Mouse (Mus musculus) adrenal gland, adult 8-10 months (tissue): Measurements from ENCODE around the gene Mrps36. TPM values are rescaled to one million over a fixed set of nuclear protein-coding genes. Genes with fewer than 3 reads are reported as not detected.
"Not testable (repeated sequence)": the region's sequence is repeated elsewhere in the genome, so short reads cannot be mapped to it uniquely, and the experiment has no call there.

Source experiments
- DNase-seq: peaks from one replicate; pipeline ENCODE4 v3.0.0; 2022
- total RNA-seq, 4 experiments: library from RNA; stranded (reverse); gene quantifications; 2 replicates each; pipeline ENCODE4 v1.2.4; 2022

Gene Mrps36
- 100 to 1,000 TPM in 1 of 4 experiments, 10 to 100 TPM in 3; 62.7 to 106 (median 84.0) TPM for total RNA-seq

- peak; percentile 94 for DNase-seq
Measured at GRCm38 (mm10) chr13:100744036-100744744, at the start of gene Mrps36. Gene Mrps36, minus strand, starts transcription at chr13:100744659.

- DNase-seq = no peak
Measured at GRCm38 (mm10) chr13:100789083-100789482, 44.6 kb upstream of the Mrps36 start.

GRCm38 (mm10) chr13:100788057-100788456, 43.6 kb upstream of the Mrps36 start:
- DNase-seq = not testable (repeated sequence)

- no peak for DNase-seq
Measured at GRCm38 (mm10) chr13:100787316-100788010, 43.0 kb upstream of the Mrps36 start.

- peak; percentile 88 for DNase-seq
Measured at GRCm38 (mm10) chr13:100786414-100786867, 42.0 kb upstream of the Mrps36 start, which contains the start of gene Ccnb1. Gene Ccnb1, minus strand, starts transcription at chr13:100786570.

GRCm38 (mm10) chr13:100785806-100786413, 41.5 kb upstream of the Mrps36 start:
- no peak for DNase-seq

GRCm38 (mm10) chr13:100777491-100777890, 33.0 kb upstream of the Mrps36 start:
- no peak for DNase-seq

GRCm38 (mm10) chr13:100776710-100777109, 32.3 kb upstream of the Mrps36 start:
- DNase-seq = no peak

- DNase-seq = no peak
Measured at GRCm38 (mm10) chr13:100776056-100776419, 31.6 kb upstream of the Mrps36 start.

GRCm38 (mm10) chr13:100775252-100776055, 31.0 kb upstream of the Mrps36 start, which contains the start of gene Cenph:
Gene Cenph, minus strand, starts transcription at chr13:100775899.
- DNase-seq = peak; percentile 79

GRCm38 (mm10) chr13:100774704-100775103, 30.2 kb upstream of the Mrps36 start:
- no peak for DNase-seq

- DNase-seq = no peak
Measured at GRCm38 (mm10) chr13:100755329-100755728, 10.9 kb upstream of the Mrps36 start.

- no peak for DNase-seq
Measured at GRCm38 (mm10) chr13:100754186-100754585, 9.7 kb upstream of the Mrps36 start.

GRCm38 (mm10) chr13:100753011-100753410, 8.6 kb upstream of the Mrps36 start:
- DNase-seq = no peak

GRCm38 (mm10) chr13:100752529-100752928, 8.1 kb upstream of the Mrps36 start:
- no peak for DNase-seq

- no peak for DNase-seq
Measured at GRCm38 (mm10) chr13:100751402-100751801, 6.9 kb upstream of the Mrps36 start.

- DNase-seq = no peak
Measured at GRCm38 (mm10) chr13:100750799-100751198, 6.3 kb upstream of the Mrps36 start.

GRCm38 (mm10) chr13:100748638-100749037, 4.2 kb upstream of the Mrps36 start:
- no peak for DNase-seq

- DNase-seq = no peak
Measured at GRCm38 (mm10) chr13:100746090-100746489, 1.6 kb upstream of the Mrps36 start.

- DNase-seq = no peak
Measured at GRCm38 (mm10) chr13:100743346-100744035, 968 bp downstream of the Mrps36 start.

- DNase-seq = no peak
Measured at GRCm38 (mm10) chr13:100742831-100743230, 1.6 kb downstream of the Mrps36 start.

GRCm38 (mm10) chr13:100732756-100733155, 11.7 kb downstream of the Mrps36 start:
- no peak for DNase-seq
